Mouse (Mus musculus): ENCODE measurements at regions not wholly inside any gene's neighbourhood (a gene's known extent, or its start where the extent isn't known, plus 50 kb on each side); places are given as distances from the start of the nearest gene placed in this dataset.

DNA sequence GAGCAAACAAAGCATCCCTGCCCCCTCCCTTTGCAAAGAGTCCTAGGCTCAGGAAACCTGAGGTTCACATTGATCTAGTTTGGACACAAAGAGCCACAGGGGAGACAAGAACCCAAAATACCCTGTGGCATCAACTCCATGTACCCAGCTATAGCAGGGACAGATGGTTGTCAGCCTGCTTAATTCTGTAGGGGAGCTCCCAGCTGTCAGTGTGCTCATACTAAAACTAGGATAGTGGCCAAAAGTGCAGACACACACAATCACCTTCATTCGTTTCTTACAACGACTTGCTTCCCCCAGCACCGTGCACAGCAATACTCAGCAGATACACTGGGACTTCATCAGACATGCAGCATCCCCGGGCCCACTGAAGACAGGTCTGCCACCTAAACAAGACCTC is 133.5 kb upstream of the Kdm8 start:
- Histone ChIP-seq H3K36me3 (replicated peaks; ENCODE audit: control insufficient read depth, insufficient read depth) (no peaks in the 10 kb centered on the region), H3K9ac (no peak overlapping the region), H3K27ac (no peak overlapping the region), H3K27me3 (ENCODE audit: control insufficient read depth, insufficient read depth, low read length) (no peaks in the 10 kb centered on the region), H3K9me3 (ENCODE audit: control insufficient read depth, low read length) (no peaks in the 10 kb centered on the region), H3K4me1 (replicated peaks; ENCODE audit: control insufficient read depth, insufficient read depth, low read length) (0 out of 2 replicates have a peak, but pooled peaks cover 6% of the 10 kb centered on the region), H3K4me2 (replicated peaks) (no peak overlapping the region), H3K4me3 (replicated peaks; ENCODE audit: low read length) (no peak overlapping the region)
- DNase-seq (ENCODE audit: low spot score): no peak
- 59% methylated on average over 4 of the region's 4 CpGs for WGBS
- ATAC-seq (ENCODE audit: low FRiP score): no peak

DNA sequence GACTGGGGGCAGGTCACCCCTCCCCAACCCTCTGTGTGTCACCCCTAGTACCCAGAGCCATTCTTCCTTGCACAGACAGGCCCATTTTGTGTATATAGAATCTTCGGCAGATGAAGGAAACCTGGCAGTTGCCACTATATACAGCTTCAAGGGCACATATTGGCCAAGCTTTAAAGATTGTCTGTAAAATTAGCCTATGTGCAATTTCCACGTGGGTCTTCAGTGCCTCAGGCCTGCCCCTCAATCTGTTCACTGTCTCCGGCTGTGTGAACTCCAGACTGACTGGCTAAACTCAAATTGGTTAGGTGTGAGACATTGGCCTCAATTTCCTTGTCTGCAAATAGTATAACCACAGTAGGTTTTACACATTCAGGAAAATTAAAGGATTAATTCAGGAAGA is 130.9 kb upstream of the Kdm8 start:
- H3K4me2 ChIP-seq (replicated peaks): no peak overlapping the region
- no peaks in the 10 kb centered on the region for H3K4me1 ChIP-seq (replicated peaks; ENCODE audit: control insufficient read depth, insufficient read depth, low read length)
- WGBS: 79% methylated on average over 3 of the region's 3 CpGs
- no peaks in the 10 kb centered on the region for H3K9me3 ChIP-seq (ENCODE audit: control insufficient read depth, low read length)
- H3K36me3 ChIP-seq (replicated peaks; ENCODE audit: control insufficient read depth, insufficient read depth): no peaks in the 10 kb centered on the region
- no peak overlapping the region for H3K9ac ChIP-seq
- H3K27ac ChIP-seq: no peak overlapping the region
- H3K27me3 ChIP-seq (ENCODE audit: control insufficient read depth, insufficient read depth, low read length): no peaks in the 10 kb centered on the region
- DNase-seq (ENCODE audit: low spot score): no peak
- H3K4me3 ChIP-seq (replicated peaks; ENCODE audit: low read length): no peak overlapping the region
- ATAC-seq (ENCODE audit: low FRiP score): no peak

- H3K27me3 ChIP-seq (ENCODE audit: control insufficient read depth, insufficient read depth, low read length): peaks cover 6% of the 10 kb centered on the region; the same call in 1 of the 2 replicates
- no peak overlapping the region for H3K4me3 ChIP-seq (replicated peaks; ENCODE audit: low read length)
- ATAC-seq (ENCODE audit: low FRiP score) (no peak), DNase-seq (ENCODE audit: low spot score) (no peak)
- WGBS: 69% methylated on average over 2 of the region's 2 CpGs
- no peak overlapping the region for H3K4me2 ChIP-seq (replicated peaks)
- H3K9ac ChIP-seq: no peak overlapping the region
- no peaks in the 10 kb centered on the region for H3K9me3 ChIP-seq (ENCODE audit: control insufficient read depth, low read length)
- H3K27ac ChIP-seq: no peak overlapping the region
- 0 out of 2 replicates have a peak, but pooled peaks cover 2% of the 10 kb centered on the region for H3K4me1 ChIP-seq (replicated peaks; ENCODE audit: control insufficient read depth, insufficient read depth, low read length)
- no peaks in the 10 kb centered on the region for H3K36me3 ChIP-seq (replicated peaks; ENCODE audit: control insufficient read depth, insufficient read depth)
Observed at GRCm38 (mm10) chr7:125334769-125335168, 109.7 kb upstream of the Kdm8 start.

- 31% methylated on average over 3 of the region's 3 CpGs for WGBS
- Histone ChIP-seq H3K4me2 (replicated peaks) (no peak overlapping the region), H3K4me1 (replicated peaks; ENCODE audit: control insufficient read depth, insufficient read depth, low read length) (peaks cover 9% of the 10 kb centered on the region), H3K27ac (no peak overlapping the region), H3K4me3 (replicated peaks; ENCODE audit: low read length) (no peak overlapping the region), H3K9ac (no peak overlapping the region), H3K9me3 (ENCODE audit: control insufficient read depth, low read length) (no peaks in the 10 kb centered on the region), H3K36me3 (replicated peaks; ENCODE audit: control insufficient read depth, insufficient read depth) (no peaks in the 10 kb centered on the region), H3K27me3 (ENCODE audit: control insufficient read depth, insufficient read depth, low read length) (peaks cover 6% of the 10 kb centered on the region; the same call in 1 of the 2 replicates)
- peak; percentile 89; the same call in 1 of the 2 replicates for ATAC-seq (ENCODE audit: low FRiP score)
- peak; percentile 72 for DNase-seq (ENCODE audit: low spot score)
Observed at GRCm38 (mm10) chr7:125335586-125336165, 108.8 kb upstream of the Kdm8 start.

DNA sequence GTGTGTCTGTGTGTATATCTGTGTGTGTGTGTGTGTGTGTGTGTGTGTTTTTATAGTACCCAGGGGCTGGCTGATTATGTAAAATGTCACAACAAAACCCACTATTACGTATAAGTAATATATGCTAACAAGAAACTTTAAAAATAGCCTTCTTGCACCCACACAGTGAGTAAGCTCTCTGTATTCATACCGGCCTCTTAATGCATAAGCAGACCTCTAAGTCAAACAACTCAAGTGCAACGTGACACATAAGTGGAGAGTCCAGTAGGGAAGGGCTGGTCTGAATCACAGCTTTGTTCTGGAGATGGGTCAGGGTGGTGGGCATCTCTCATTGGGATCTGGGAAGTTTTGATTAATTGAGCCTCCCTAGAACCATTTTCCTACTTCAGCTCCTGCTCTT is 107.7 kb upstream of the Kdm8 start:
- no peak overlapping the region for H3K27ac ChIP-seq
- no peaks in the 10 kb centered on the region for H3K36me3 ChIP-seq (replicated peaks; ENCODE audit: control insufficient read depth, insufficient read depth)
- peaks cover 6% of the 10 kb centered on the region; the same call in 1 of the 2 replicates for H3K27me3 ChIP-seq (ENCODE audit: control insufficient read depth, insufficient read depth, low read length)
- ATAC-seq (ENCODE audit: low FRiP score) (no peak), DNase-seq (ENCODE audit: low spot score) (no peak)
- no peaks in the 10 kb centered on the region for H3K9me3 ChIP-seq (ENCODE audit: control insufficient read depth, low read length)
- H3K4me1 ChIP-seq (replicated peaks; ENCODE audit: control insufficient read depth, insufficient read depth, low read length): peaks cover 11% of the 10 kb centered on the region
- H3K9ac ChIP-seq: no peak overlapping the region
- H3K4me3 ChIP-seq (replicated peaks; ENCODE audit: low read length): no peak overlapping the region
- WGBS: 79% methylated on average over 3 of the region's 3 CpGs
- H3K4me2 ChIP-seq (replicated peaks): no peak overlapping the region

DNA sequence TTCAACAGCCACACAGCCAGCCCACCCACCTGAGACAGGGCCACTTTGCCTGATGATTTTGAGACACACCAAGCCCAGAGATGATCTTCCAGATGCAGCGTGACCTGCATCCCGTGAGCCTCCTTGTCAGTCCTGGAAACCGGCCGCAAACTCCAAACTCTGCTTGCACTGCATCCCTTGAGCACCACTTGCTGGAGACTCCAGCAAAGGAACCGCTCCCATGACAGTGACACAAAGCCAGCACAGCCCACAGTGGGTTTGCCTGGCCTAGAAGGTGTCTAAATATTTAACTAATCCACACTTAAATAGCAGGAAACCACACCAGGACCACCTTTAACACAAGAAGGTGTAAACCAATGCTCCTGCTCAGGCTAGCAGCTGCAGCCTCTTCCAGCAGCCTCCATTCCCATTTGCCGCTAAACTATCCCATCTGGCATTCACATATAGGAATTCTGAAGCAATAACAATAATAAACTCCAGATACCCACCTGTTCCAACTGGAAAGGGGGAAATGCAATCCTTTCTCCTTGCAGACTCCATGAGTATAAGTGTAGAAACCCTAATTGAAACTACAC is 106.2 kb upstream of the Kdm8 start:
- no peak overlapping the region for H3K4me2 ChIP-seq (replicated peaks)
- H3K9ac ChIP-seq: no peak overlapping the region
- H3K4me1 ChIP-seq (replicated peaks; ENCODE audit: control insufficient read depth, insufficient read depth, low read length): peaks cover 11% of the 10 kb centered on the region
- no peak overlapping the region for H3K4me3 ChIP-seq (replicated peaks; ENCODE audit: low read length)
- no peak overlapping the region for H3K27ac ChIP-seq
- DNase-seq (ENCODE audit: low spot score) (no peak), ATAC-seq (ENCODE audit: low FRiP score) (no peak)
- H3K27me3 ChIP-seq (ENCODE audit: control insufficient read depth, insufficient read depth, low read length): 0 out of 2 replicates have a peak, but pooled peaks cover 6% of the 10 kb centered on the region
- 76% methylated on average over 6 of the region's 6 CpGs for WGBS
- H3K9me3 ChIP-seq (ENCODE audit: control insufficient read depth, low read length): no peaks in the 10 kb centered on the region
- no peaks in the 10 kb centered on the region for H3K36me3 ChIP-seq (replicated peaks; ENCODE audit: control insufficient read depth, insufficient read depth)

GRCm38 (mm10) chr7:125340326-125340905 is 104.1 kb upstream of the Kdm8 start:
- Histone ChIP-seq H3K36me3 (replicated peaks; ENCODE audit: control insufficient read depth, insufficient read depth) (no peaks in the 10 kb centered on the region), H3K9ac (peak overlapping the region; percentile 11; the same call in 1 of the 2 replicates), H3K9me3 (ENCODE audit: control insufficient read depth, low read length) (no peaks in the 10 kb centered on the region), H3K4me1 (replicated peaks; ENCODE audit: control insufficient read depth, insufficient read depth, low read length) (peaks cover 11% of the 10 kb centered on the region), H3K27me3 (ENCODE audit: control insufficient read depth, insufficient read depth, low read length) (0 out of 2 replicates have a peak, but pooled peaks cover 6% of the 10 kb centered on the region), H3K4me3 (replicated peaks; ENCODE audit: low read length) (no peak overlapping the region), H3K27ac (peak overlapping the region; percentile 64), H3K4me2 (replicated peaks) (peak overlapping the region; percentile 37)
- ATAC-seq (ENCODE audit: low FRiP score): peak; percentile 64; the same call in 1 of the 2 replicates
- WGBS: 36% methylated on average over 14 of the region's 14 CpGs
- DNase-seq (ENCODE audit: low spot score): peak; percentile 40

GRCm38 (mm10) chr7:125349606-125350005 is 94.9 kb upstream of the Kdm8 start:
- WGBS: 79% methylated on average over 3 of the region's 3 CpGs

DNA sequence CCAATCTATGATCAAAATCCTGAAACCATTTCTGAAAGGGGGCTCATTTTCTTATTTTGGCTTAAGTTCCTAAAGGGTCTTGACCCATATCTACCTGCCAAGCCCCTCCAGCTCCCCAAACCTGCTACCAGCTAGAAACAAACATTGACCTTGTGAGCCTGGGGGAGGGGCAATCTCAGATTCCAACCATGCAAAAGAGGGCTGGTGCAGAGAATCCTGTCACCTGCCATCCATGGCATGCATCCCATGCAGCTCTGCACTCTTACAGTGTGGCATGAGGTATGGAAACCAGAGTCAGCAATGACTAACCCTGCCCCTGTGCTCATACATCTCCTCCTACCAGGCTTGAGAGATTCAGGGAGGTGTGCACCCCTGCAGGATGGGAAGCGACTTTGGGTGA is 90.3 kb upstream of the Kdm8 start:
- 93% methylated on average over 1 of the region's 1 CpGs for WGBS
- Histone ChIP-seq H3K4me1 (replicated peaks; ENCODE audit: control insufficient read depth, insufficient read depth, low read length) (no peaks in the 10 kb centered on the region), H3K36me3 (replicated peaks; ENCODE audit: control insufficient read depth, insufficient read depth) (no peaks in the 10 kb centered on the region), H3K9ac (no peak overlapping the region), H3K27me3 (ENCODE audit: control insufficient read depth, insufficient read depth, low read length) (no peaks in the 10 kb centered on the region), H3K9me3 (ENCODE audit: control insufficient read depth, low read length) (no peaks in the 10 kb centered on the region), H3K4me3 (replicated peaks; ENCODE audit: low read length) (no peak overlapping the region), H3K4me2 (replicated peaks) (no peak overlapping the region), H3K27ac (no peak overlapping the region)
- no peak for DNase-seq (ENCODE audit: low spot score)
- ATAC-seq (ENCODE audit: low FRiP score): no peak

More at GRCm38 (mm10) chr7:125349606-125350005, 94.9 kb upstream of the Kdm8 start:
- no peaks in the 10 kb centered on the region for H3K4me1 ChIP-seq (replicated peaks; ENCODE audit: control insufficient read depth, insufficient read depth, low read length)
- no peaks in the 10 kb centered on the region for H3K36me3 ChIP-seq (replicated peaks; ENCODE audit: control insufficient read depth, insufficient read depth)
- no peak overlapping the region for H3K4me3 ChIP-seq (replicated peaks; ENCODE audit: low read length)
- H3K9me3 ChIP-seq (ENCODE audit: control insufficient read depth, low read length): no peaks in the 10 kb centered on the region
- no peak for ATAC-seq (ENCODE audit: low FRiP score)
- H3K27me3 ChIP-seq (ENCODE audit: control insufficient read depth, insufficient read depth, low read length): no peaks in the 10 kb centered on the region
- H3K27ac ChIP-seq: no peak overlapping the region
- no peak for DNase-seq (ENCODE audit: low spot score)
- H3K9ac ChIP-seq: no peak overlapping the region
- H3K4me2 ChIP-seq (replicated peaks): no peak overlapping the region

All from hindbrain, embryonic 14.5 days (tissue).